Mouse (Mus musculus) C2C12 (cell line): ENCODE results near the gene Sox5. TPM values are rescaled to one million over a fixed set of nuclear protein-coding genes. Genes with fewer than 3 reads are reported as not detected.

Experiments
- H3K27me3 ChIP-seq: one replicate; pipeline ENCODE4 v1.6.1; 2011; ENCODE audit not compliant: control insufficient read depth, insufficient read depth, insufficient read length
- H3K36me3 ChIP-seq: one replicate; pipeline ENCODE4 v1.6.1; 2011; ENCODE audit not compliant: control insufficient read depth, insufficient read depth
- H3K4me3 ChIP-seq: one replicate; pipeline ENCODE4 v1.5.1; 2011; ENCODE audit warnings: mild to moderate bottlenecking, control low read depth; ENCODE audit not compliant: poor library complexity, insufficient read depth, severe bottlenecking
- H3K79me2 ChIP-seq: one replicate; pipeline ENCODE4 v1.6.1; 2011; ENCODE audit not compliant: control insufficient read depth, insufficient read depth
- H3K79me3 ChIP-seq: one replicate; pipeline ENCODE4 v1.6.1; 2011; ENCODE audit warnings: low read depth, control low read depth
- H3ac ChIP-seq: one replicate; pipeline ENCODE3; 2011; ENCODE audit warnings: low read depth; ENCODE audit not compliant: control insufficient read depth, insufficient read length
- CEBPB ChIP-seq: IDR thresholded peaks from one replicate; pipeline ENCODE4 v1.6.1; 2011; ENCODE audit warnings: low read depth, mild to moderate bottlenecking, control low read depth, moderate library complexity
- CTCF ChIP-seq: IDR thresholded peaks from one replicate; pipeline ENCODE4 v1.5.1; 2011; ENCODE audit not compliant: control insufficient read depth, insufficient read depth, insufficient read length
- FOSL1 ChIP-seq: IDR thresholded peaks from one replicate; pipeline ENCODE4 v1.8.0; 2011; ENCODE audit warnings: mild to moderate bottlenecking, low read length; ENCODE audit not compliant: poor library complexity, insufficient read depth, severe bottlenecking
- MAX ChIP-seq: IDR thresholded peaks from one replicate; pipeline ENCODE4 v1.6.1; 2011; ENCODE audit warnings: mild to moderate bottlenecking, control low read depth
- MYOD1 ChIP-seq: IDR thresholded peaks from one replicate; pipeline ENCODE4 v1.6.1; 2011; ENCODE audit warnings: low read depth; ENCODE audit not compliant: control insufficient read depth, insufficient read length
- MYOG ChIP-seq: IDR thresholded peaks from one replicate; pipeline ENCODE4 v1.6.1; 2011; ENCODE audit not compliant: control insufficient read depth, insufficient read length; ENCODE audit errors: extremely low read depth
- USF1 ChIP-seq: IDR thresholded peaks from one replicate; pipeline ENCODE4 v1.6.1; 2011; ENCODE audit warnings: low read depth, mild to moderate bottlenecking, control low read depth, moderate library complexity
- polyA plus RNA-seq: library from polyadenylated mRNA; unstranded; fragments of >200 nt; fragmentation: generic; extraction: Trizol; gene quantifications from one replicate; pipeline ENCODE4 v1.2.1, GENCODE M21; 2012; ENCODE audit warnings: missing spikeins

Sox5 gene
- polyA plus RNA-seq, 1 experiment: 0.07 TPM

GRCm38 (mm10) chr6:144817329-144817932 lies 35.7 kb upstream of the Sox5 start:
- Histone ChIP-seq H3K27me3 (no peaks in the 10 kb centered on the region), H3K79me3 (no peaks in the 10 kb centered on the region), H3K79me2 (no peaks in the 10 kb centered on the region), H3K4me3 (no peak overlapping the region), H3K36me3 (no peaks in the 10 kb centered on the region), H3ac (no peak overlapping the region)
- TF ChIP-seq USF1 (no peak), MYOD1 (no peak), FOSL1 (no peak), MAX (no peak), CEBPB (no peak), MYOG (no peak), CTCF (no peak)

- Histone ChIP-seq H3K79me2 (no peaks in the 10 kb centered on the region), H3K4me3 (no peak overlapping the region), H3K79me3 (no peaks in the 10 kb centered on the region), H3K27me3 (no peaks in the 10 kb centered on the region), H3K36me3 (no peaks in the 10 kb centered on the region), H3ac (no peak overlapping the region)
- TF ChIP-seq CTCF: no peak
- TF ChIP-seq MAX: no peak
- no peak for TF ChIP-seq MYOG
- no peak for TF ChIP-seq USF1
- no peak for TF ChIP-seq CEBPB
- no peak for TF ChIP-seq FOSL1
- TF ChIP-seq MYOD1: no peak
Observed at GRCm38 (mm10) chr6:144815542-144815941, 33.8 kb upstream of the Sox5 start.

GRCm38 (mm10) chr6:144814931-144815364 lies 33.2 kb upstream of the Sox5 start:
- H3K79me2 ChIP-seq: no peaks in the 10 kb centered on the region
- H3K36me3 ChIP-seq: no peaks in the 10 kb centered on the region
- H3K79me3 ChIP-seq: no peaks in the 10 kb centered on the region
- TF ChIP-seq USF1 (no peak), MYOG (no peak), CTCF (no peak), MAX (no peak), FOSL1 (no peak), MYOD1 (no peak), CEBPB (no peak)
- no peaks in the 10 kb centered on the region for H3K27me3 ChIP-seq
- no peak overlapping the region for H3ac ChIP-seq
- H3K4me3 ChIP-seq: no peak overlapping the region

GRCm38 (mm10) chr6:144804321-144804720 lies 22.5 kb upstream of the Sox5 start:
- no peaks in the 10 kb centered on the region for H3K27me3 ChIP-seq
- no peak for TF ChIP-seq MYOD1
- no peak overlapping the region for H3ac ChIP-seq
- H3K36me3 ChIP-seq: no peaks in the 10 kb centered on the region
- H3K4me3 ChIP-seq: no peak overlapping the region
- H3K79me3 ChIP-seq: no peaks in the 10 kb centered on the region
- no peaks in the 10 kb centered on the region for H3K79me2 ChIP-seq

GRCm38 (mm10) chr6:144803063-144803462 lies 21.3 kb upstream of the Sox5 start:
- no peaks in the 10 kb centered on the region for H3K36me3 ChIP-seq
- TF ChIP-seq MAX: no peak
- no peak for TF ChIP-seq CEBPB
- no peak for TF ChIP-seq CTCF
- TF ChIP-seq FOSL1: no peak
- TF ChIP-seq MYOG: no peak
- TF ChIP-seq USF1: no peak
- TF ChIP-seq MYOD1: no peak

DNA sequence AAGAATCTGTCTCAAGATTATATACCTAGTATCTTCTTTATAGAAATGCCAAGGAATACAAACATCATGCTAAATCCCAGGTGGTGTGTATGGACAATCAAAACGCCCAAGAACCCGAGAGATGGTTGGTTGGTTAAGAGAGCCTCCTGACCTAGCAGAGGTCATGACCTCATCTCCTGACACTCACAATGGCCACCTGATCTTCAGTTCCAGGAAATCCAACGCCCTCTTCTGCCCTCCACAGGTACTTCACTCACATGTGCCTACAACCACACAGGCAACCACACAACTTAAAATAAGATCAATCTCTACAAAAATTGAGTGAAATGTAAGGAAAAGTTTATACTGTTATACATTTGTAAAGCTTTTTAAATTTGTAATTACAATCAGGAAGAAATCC lies 12.6 kb upstream of the Sox5 start:
- Histone ChIP-seq H3K79me3 (no peaks in the 10 kb centered on the region), H3K27me3 (no peaks in the 10 kb centered on the region), H3ac (no peak overlapping the region), H3K36me3 (no peaks in the 10 kb centered on the region), H3K4me3 (no peak overlapping the region), H3K79me2 (no peaks in the 10 kb centered on the region)
- TF ChIP-seq CTCF (no peak), MAX (no peak), FOSL1 (no peak), CEBPB (no peak), USF1 (no peak), MYOG (no peak), MYOD1 (no peak)

More at GRCm38 (mm10) chr6:144803063-144803462, 21.3 kb upstream of the Sox5 start:
- Histone ChIP-seq H3K4me3 (no peak overlapping the region), H3ac (no peak overlapping the region), H3K79me2 (no peaks in the 10 kb centered on the region), H3K27me3 (no peaks in the 10 kb centered on the region), H3K79me3 (no peaks in the 10 kb centered on the region)
